Mouse (Mus musculus) right cerebral cortex, postnatal 14 days (tissue): ENCODE measurements around the gene Olfr52.
"Not testable (repeated sequence)": the region's sequence is repeated elsewhere in the genome, so short reads cannot be mapped to it uniquely, and the experiment has no call there.

ENCODE experiments used
- DNase-seq: peaks from one replicate; pipeline ENCODE4 v3.0.0; 2022

Gene Olfr52

GRCm38 (mm10) chr2:86185583-86185982, at the start of gene Olfr52:
Gene Olfr52, minus strand, starts transcription at chr2:86185683.
- DNase-seq, result no peak

GRCm38 (mm10) chr2:86231301-86231700, 45.8 kb upstream of the Olfr52 start, which contains the start of gene Olfr1047:
Gene Olfr1047, minus strand, starts transcription at chr2:86231401.
- no peak for DNase-seq

GRCm38 (mm10) chr2:86219214-86219613, 33.7 kb upstream of the Olfr52 start, which contains the start of gene Olfr1046:
Gene Olfr1046, minus strand, starts transcription at chr2:86219314.
- no peak for DNase-seq

GRCm38 (mm10) chr2:86202909-86203308, 17.4 kb upstream of the Olfr52 start, which contains the start of gene Olfr1045:
Gene Olfr1045, minus strand, starts transcription at chr2:86203009.
- no peak for DNase-seq

GRCm38 (mm10) chr2:86195863-86196262, 10.4 kb upstream of the Olfr52 start:
- no peak for DNase-seq

- DNase-seq, result no peak
These were observed 5.5 kb downstream of the Olfr52 start for GRCm38 (mm10) chr2:86179950-86180349.

GRCm38 (mm10) chr2:86177720-86178119, 7.8 kb downstream of the Olfr52 start, which contains the start of gene Olfr1044:
Gene Olfr1044, minus strand, starts transcription at chr2:86177820.
- no peak for DNase-seq

GRCm38 (mm10) chr2:86175422-86175821, 10.1 kb downstream of the Olfr52 start:
- DNase-seq, result not testable (repeated sequence)

GRCm38 (mm10) chr2:86167422-86167821, 18.1 kb downstream of the Olfr52 start, which contains the start of gene Olfr1043:
Gene Olfr1043, minus strand, starts transcription at chr2:86167522.
- DNase-seq, result no peak

- no peak for DNase-seq
These were observed 23.7 kb downstream of the Olfr52 start, which contains the start of gene Olfr1042 for GRCm38 (mm10) chr2:86161738-86162137. Gene Olfr1042, minus strand, starts transcription at chr2:86161838.

- DNase-seq, result no peak
These were observed 38.9 kb downstream of the Olfr52 start, which contains the start of gene Olfr1040 for GRCm38 (mm10) chr2:86146632-86147031. Gene Olfr1040, minus strand, starts transcription at chr2:86146732.

GRCm38 (mm10) chr2:86135828-86136227, 49.7 kb downstream of the Olfr52 start, which contains the start of gene Olfr1039:
Gene Olfr1039, minus strand, starts transcription at chr2:86135928.
- no peak for DNase-seq
